16 mouse cellular contexts compared by ENCODE assay signal in the genomic region with DNA sequence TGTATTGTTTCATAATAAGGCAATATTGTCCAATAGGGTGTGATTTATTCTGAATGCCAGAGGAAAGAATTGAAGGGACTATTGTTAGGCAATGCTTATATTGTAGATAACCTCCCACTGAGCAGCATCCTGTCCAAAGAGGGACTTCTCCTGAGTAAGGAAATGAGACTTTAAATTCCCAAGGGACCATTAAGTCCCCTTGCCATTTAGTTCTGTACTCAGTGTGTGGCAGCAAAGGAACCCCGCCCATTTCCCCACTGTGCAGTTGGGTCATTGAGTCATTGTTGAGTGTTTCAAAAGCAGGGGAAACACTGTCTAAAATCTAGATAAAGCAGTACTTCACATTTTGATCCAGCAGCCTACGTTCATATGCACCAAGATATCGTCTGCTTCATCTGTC.
DNase-seq lines count a peak whose midpoint lies in the region; ATAC-seq and TF ChIP-seq lines count a peak whose summit lies in the region.
"Had no signal": no experiment of that assay in that cellular context is flagged by ENCODE, and none has a peak within 500 bp of the region (broad histone marks: within the 10 kb centered on the region; RNA-seq: fewer than 3 reads in every experiment).

No protein-coding gene starts in this region.

- no peak overlapping the region for H3K4me3 ChIP-seq in MEL (ENCODE audit: control insufficient read depth in 1 of 2, insufficient read depth in 1 of 2, low read depth in 2 of 2, low read length in 2 of 2)
- no peak overlapping the region for H3K4me3 ChIP-seq in heart, postnatal 0 days (ENCODE audit: low read depth, low read length)
- no peak overlapping the region for H3K4me3 ChIP-seq in midbrain, embryonic 16.5 days (ENCODE audit: low read depth, low read length)
- H3K4me3 ChIP-seq: hindbrain, embryonic 10.5 days; liver, embryonic 15.5 days; midbrain, embryonic 12.5 days had no signal

- no peak for TF ChIP-seq POLR2A in MEL (IDR thresholded peaks at IDR 0.05; ENCODE audit: control insufficient read depth in 1 of 2, insufficient read depth in 1 of 2, low read depth in 1 of 2, low read length in 2 of 2, poor library complexity in 1 of 2)

- H3K79me2 ChIP-seq in MEL (ENCODE audit: control insufficient read depth, insufficient read depth, low read length, poor library complexity): no peaks in the 10 kb centered on the region

- no peak overlapping the region for H3K9ac ChIP-seq in MEL (ENCODE audit: control insufficient read depth, low read depth, low read length, poor library complexity, severe bottlenecking)
- H3K9ac ChIP-seq in heart, postnatal 0 days (replicated peaks; ENCODE audit: low read depth, low read length): no peak overlapping the region
- H3K9ac ChIP-seq in midbrain, embryonic 16.5 days (ENCODE audit: low read depth, low read length): no peak overlapping the region
- H3K9ac ChIP-seq: liver, embryonic 15.5 days; midbrain, embryonic 12.5 days had no signal

- H3K27me3 ChIP-seq in MEL (ENCODE audit: control insufficient read depth in 1 of 2, insufficient read depth in 2 of 2, low read length in 2 of 2): no peaks in the 10 kb centered on the region
- H3K27me3 ChIP-seq in heart, postnatal 0 days (ENCODE audit: control insufficient read depth, insufficient read depth, low read length): no peaks in the 10 kb centered on the region
- no peaks in the 10 kb centered on the region for H3K27me3 ChIP-seq in midbrain, embryonic 16.5 days (ENCODE audit: control insufficient read depth, insufficient read depth, low read depth, low read length)
- H3K27me3 ChIP-seq: liver, embryonic 15.5 days; midbrain, embryonic 12.5 days had no signal

- no peak overlapping the region for H3K4me2 ChIP-seq in heart, postnatal 0 days (ENCODE audit: low read depth, low read length)
- H3K4me2 ChIP-seq in midbrain, embryonic 16.5 days (ENCODE audit: low read length): no peak overlapping the region
- H3K4me2 ChIP-seq: liver, embryonic 15.5 days; midbrain, embryonic 12.5 days had no signal

- no peaks in the 10 kb centered on the region; a peak in 1 of 4 replicates for H3K36me3 ChIP-seq in MEL (ENCODE audit: control insufficient read depth in 1 of 2, insufficient read depth in 2 of 2, low read length in 2 of 2)
- no peaks in the 10 kb centered on the region for H3K36me3 ChIP-seq in heart, postnatal 0 days (replicated peaks; ENCODE audit: control insufficient read depth, insufficient read depth, low read length)
- no peaks in the 10 kb centered on the region for H3K36me3 ChIP-seq in midbrain, embryonic 16.5 days (ENCODE audit: control insufficient read depth, insufficient read depth, low read length)
- H3K36me3 ChIP-seq: G1E; hindbrain, embryonic 10.5 days; liver, embryonic 15.5 days; midbrain, embryonic 12.5 days had no signal

- WGBS in heart, postnatal 0 days: 50% methylated on average over 3 of the region's 3 CpGs
- 88% methylated on average over 3 of the region's 3 CpGs for WGBS in midbrain, embryonic 16.5 days

- TF ChIP-seq RAD21 in MEL (IDR thresholded peaks at IDR 0.05; ENCODE audit: low read depth, low read length): no peak

- peak; percentile 85 for ATAC-seq in heart, postnatal 0 days (ENCODE audit: insufficient read depth, low read depth)
- ATAC-seq in midbrain, embryonic 16.5 days: no peak
- ATAC-seq: forebrain, embryonic 16.5 days had no signal

- no peaks in the 10 kb centered on the region for H3K9me3 ChIP-seq in MEL (replicated peaks; ENCODE audit: insufficient read depth, low read length)
- H3K9me3 ChIP-seq in heart, postnatal 0 days (replicated peaks; ENCODE audit: control insufficient read depth, low read length): no peaks in the 10 kb centered on the region
- no peaks in the 10 kb centered on the region for H3K9me3 ChIP-seq in midbrain, embryonic 16.5 days (replicated peaks; ENCODE audit: control insufficient read depth, low read length, poor library complexity, severe bottlenecking)
- H3K9me3 ChIP-seq: G1E; hindbrain, embryonic 10.5 days; liver, embryonic 15.5 days; midbrain, embryonic 12.5 days had no signal

- H3K27ac ChIP-seq in MEL (ENCODE audit: control insufficient read depth, low read depth, low read length): no peak overlapping the region
- peak overlapping the region; percentile 53 for H3K27ac ChIP-seq in heart, postnatal 0 days (ENCODE audit: low read depth)
- no peak overlapping the region for H3K27ac ChIP-seq in midbrain, embryonic 16.5 days (ENCODE audit: low read length)
- H3K27ac ChIP-seq: hindbrain, embryonic 10.5 days; liver, embryonic 15.5 days; midbrain, embryonic 12.5 days had no signal

- no peak for TF ChIP-seq CTCF in MEL (IDR thresholded peaks at IDR 0.05 in 2 of 3, conservative IDR thresholded peaks at IDR 0.05 in 1 of 3; ENCODE audit: control insufficient read depth in 1 of 3, insufficient read depth in 1 of 3, low read depth in 2 of 3, low read length in 3 of 3, poor library complexity in 1 of 3, severe bottlenecking in 1 of 3)
- no peak for TF ChIP-seq CTCF in heart, postnatal 0 days (IDR thresholded peaks at IDR 0.05; ENCODE audit: low read depth)

- TF ChIP-seq EP300 in MEL (IDR thresholded peaks at IDR 0.05; ENCODE audit: low read depth in 1 of 2, low read length in 2 of 2): no peak
- TF ChIP-seq EP300 in heart, postnatal 0 days (IDR thresholded peaks at IDR 0.05; ENCODE audit: low read depth): peak; percentile 78

- peak; percentile 9 to 36 for DNase-seq in adrenal gland, adult (ENCODE audit: inconsistent age in 2 of 2, low spot score in 1 of 2)
- DNase-seq in adrenal gland, adult 18-20 months (ENCODE audit: low spot score in 2 of 2): no peak
- DNase-seq in MEL (ENCODE audit: low read depth, low spot score): peak; percentile 17
- DNase-seq in heart, postnatal 0 days (ENCODE audit: low spot score): peak; percentile 33
- peak; percentile 5 to 32 for DNase-seq in kidney, postnatal 4 days
- DNase-seq in spleen, adult 18-20 months: no peak
- no peak for DNase-seq in thymus, postnatal 10 days (ENCODE audit: low spot score in 2 of 2)
- DNase-seq: cerebellum, adult 8-10 months; left cerebral cortex, postnatal 4 days; thymus, postnatal 4 days had no signal

- no peaks in the 10 kb centered on the region for H3K4me1 ChIP-seq in MEL (ENCODE audit: control insufficient read depth in 1 of 2, insufficient read depth in 2 of 2, low read length in 2 of 2)
- H3K4me1 ChIP-seq in heart, postnatal 0 days (ENCODE audit: control insufficient read depth, insufficient read depth): no peaks in the 10 kb centered on the region
- peaks cover 2% of the 10 kb centered on the region; the same call in 1 of the 2 replicates for H3K4me1 ChIP-seq in midbrain, embryonic 16.5 days (ENCODE audit: control insufficient read depth, insufficient read depth, low read length)
- H3K4me1 ChIP-seq: hindbrain, embryonic 10.5 days; liver, embryonic 15.5 days; midbrain, embryonic 12.5 days had no signal

TF ChIP-seq in MEL, 35 proteins besides CTCF, POLR2A, EP300 and RAD21:
- TF ChIP-seq MXI1 (IDR thresholded peaks at IDR 0.05; ENCODE audit: low read depth, low read length): no peak
- TF ChIP-seq JUND (IDR thresholded peaks at IDR 0.05; ENCODE audit: low read depth, low read length): no peak
- TF ChIP-seq MAFK (IDR thresholded peaks at IDR 0.05; ENCODE audit: borderline replicate concordance, low read depth, low read length): no peak
- no peak for TF ChIP-seq GATA1 (IDR thresholded peaks at IDR 0.05; ENCODE audit: low read depth, low read length)
- no peak for TF ChIP-seq ZKSCAN1 (IDR thresholded peaks at IDR 0.05; ENCODE audit: low read depth, low read length)
- no peak for TF ChIP-seq HCFC1 (IDR thresholded peaks at IDR 0.05; ENCODE audit: low read depth, low read length)
- no peak for TF ChIP-seq MYB (IDR thresholded peaks at IDR 0.05; ENCODE audit: low read depth, low read length)
- no peak for TF ChIP-seq ELF1 (IDR thresholded peaks at IDR 0.05; ENCODE audit: low read depth, low read length)
- TF ChIP-seq NRF1 (IDR thresholded peaks at IDR 0.05; ENCODE audit: insufficient read depth, low read depth, low read length, poor library complexity, severe bottlenecking): no peak
- TF ChIP-seq TBP (IDR thresholded peaks at IDR 0.05; ENCODE audit: low read depth, low read length): no peak
- TF ChIP-seq KAT2A (conservative IDR thresholded peaks at IDR 0.05; ENCODE audit: low read depth, low read length): no peak
- no peak for TF ChIP-seq RCOR1 (IDR thresholded peaks at IDR 0.05; ENCODE audit: low read depth, low read length)
- TF ChIP-seq MYC (IDR thresholded peaks at IDR 0.05; ENCODE audit: low read depth, low read length): no peak
- no peak for TF ChIP-seq ZNF384 (IDR thresholded peaks at IDR 0.05; ENCODE audit: low read depth, low read length)
- no peak for TF ChIP-seq CHD1 (IDR thresholded peaks at IDR 0.05; ENCODE audit: low read depth, low read length)
- TF ChIP-seq BHLHE40 (IDR thresholded peaks at IDR 0.05; ENCODE audit: borderline replicate concordance, low read depth, low read length): no peak
- TF ChIP-seq SIN3A (IDR thresholded peaks at IDR 0.05; ENCODE audit: low read length): no peak
- TF ChIP-seq POLR2AphosphoS2 (IDR thresholded peaks at IDR 0.05; ENCODE audit: low read length): no peak

Comparison
In these comparisons a context has a peak if more than half of its experiments do, and no peak if none do; other contexts are left out.
1. DNase-seq: peak in adrenal gland, adult (2 of 2), MEL (single experiment), heart, postnatal 0 days (single experiment) and kidney, postnatal 4 days (2 of 2); none in adrenal gland, adult 18-20 months (0 of 2), spleen, adult 18-20 months (0 of 2) and thymus, postnatal 10 days (0 of 2).